Mouse (Mus musculus) CH12F3 (cell line): ENCODE results near the gene 2300009A05Rik.

Source experiments
- in situ Hi-C: fragments of 300-500 bp; cut with MboI; formaldehyde crosslinking; loops from 2 replicates; pipeline ENCODE4 v1.14.3; 2020; ENCODE audit warnings: low sequenced_read_pairs

The 2300009A05Rik gene

DNA sequence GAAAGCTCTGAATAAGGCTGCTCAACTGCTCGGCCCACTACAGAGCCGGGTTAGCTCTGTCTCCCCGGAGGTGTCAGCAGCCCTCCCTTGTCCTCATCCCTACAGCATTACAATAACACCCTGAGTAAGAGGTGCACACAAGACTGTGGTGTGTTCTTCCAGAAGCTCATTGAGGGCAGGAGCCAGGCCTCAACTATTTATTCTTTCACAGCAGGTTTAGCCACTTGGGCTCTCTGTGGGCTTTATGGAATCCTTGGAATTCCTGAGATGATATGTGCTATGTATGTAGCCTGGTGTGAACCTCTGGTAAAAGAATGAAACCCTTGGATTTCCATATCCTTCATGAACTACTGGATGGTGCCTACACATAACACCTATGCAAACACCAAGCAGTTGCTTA lies 49.8 kb downstream of the 2300009A05Rik start:
- in situ Hi-C loops, result no loop called here

- in situ Hi-C loops, result no loop called here
These were observed 50.9 kb downstream of the 2300009A05Rik start for GRCm38 (mm10) chr9:63348146-63348545.

DNA sequence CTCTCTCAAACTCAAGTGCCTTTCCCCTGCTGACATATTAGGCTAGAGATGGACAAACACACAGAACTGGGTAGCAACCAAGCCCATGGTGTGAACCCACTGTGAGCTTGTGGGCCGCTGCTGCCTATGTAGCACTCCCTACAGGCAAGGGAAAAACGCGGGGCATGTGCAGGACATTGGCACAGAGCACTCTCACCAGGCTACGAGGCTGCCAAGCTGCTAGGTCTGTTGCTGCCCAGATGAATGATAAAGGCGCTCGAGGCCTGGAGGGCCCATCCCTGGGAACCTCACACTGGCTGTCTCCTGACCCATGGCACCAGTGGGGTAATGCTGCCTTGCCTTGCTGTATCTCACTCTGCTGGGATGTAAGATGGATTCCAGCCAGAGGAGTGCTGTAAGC lies 53.0 kb downstream of the 2300009A05Rik start:
- in situ Hi-C loops, result no loop called here
